Mouse (Mus musculus) MEL-GATA-1-ER (cell line): ENCODE data around the gene Grk3.

Source experiments
- DNase-seq: peaks from one replicate; pipeline ENCODE4 v3.0.0-alpha.2; 2012; ENCODE audit warnings: low read depth; ENCODE audit errors: extremely low read depth

Gene Grk3

GRCm38 (mm10) chr5:113009183-113009820 lies 6.3 kb downstream of the Grk3 start:
- no peak for DNase-seq

DNA sequence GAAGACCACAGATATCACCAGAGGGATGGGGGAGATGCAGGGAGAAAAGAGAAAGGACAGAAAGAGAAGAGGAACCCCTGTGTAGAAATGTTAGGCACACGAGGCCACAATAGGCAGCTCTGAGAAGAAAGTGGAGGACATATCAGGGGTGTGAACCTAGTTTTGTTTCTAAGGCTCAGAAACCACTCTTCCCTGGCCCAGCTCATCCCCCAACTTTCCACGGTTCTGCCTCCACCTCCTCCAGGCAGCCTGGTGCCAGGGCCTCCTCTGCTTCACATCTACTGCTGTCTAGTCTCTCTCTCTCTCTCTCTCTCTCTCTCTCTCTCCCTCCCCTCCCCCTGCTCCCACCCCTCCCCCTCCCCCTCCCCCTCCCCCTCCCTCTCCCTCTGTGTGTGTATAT lies 7.1 kb downstream of the Grk3 start:
- no peak for DNase-seq

- no peak for DNase-seq
Observed at GRCm38 (mm10) chr5:113006997-113007396, 8.6 kb downstream of the Grk3 start.

GRCm38 (mm10) chr5:113005941-113006391 lies 9.6 kb downstream of the Grk3 start:
- no peak for DNase-seq

- DNase-seq = no peak
Observed at GRCm38 (mm10) chr5:113002821-113003380, 12.7 kb downstream of the Grk3 start.

- no peak for DNase-seq
Observed at GRCm38 (mm10) chr5:112999227-112999626, 16.4 kb downstream of the Grk3 start.

- no peak for DNase-seq
Observed at GRCm38 (mm10) chr5:112997516-112998186, 17.9 kb downstream of the Grk3 start.

- no peak for DNase-seq
Observed at GRCm38 (mm10) chr5:112991245-112991644, 24.3 kb downstream of the Grk3 start.

GRCm38 (mm10) chr5:112981931-112982330 lies 33.7 kb downstream of the Grk3 start:
- DNase-seq = no peak

DNA sequence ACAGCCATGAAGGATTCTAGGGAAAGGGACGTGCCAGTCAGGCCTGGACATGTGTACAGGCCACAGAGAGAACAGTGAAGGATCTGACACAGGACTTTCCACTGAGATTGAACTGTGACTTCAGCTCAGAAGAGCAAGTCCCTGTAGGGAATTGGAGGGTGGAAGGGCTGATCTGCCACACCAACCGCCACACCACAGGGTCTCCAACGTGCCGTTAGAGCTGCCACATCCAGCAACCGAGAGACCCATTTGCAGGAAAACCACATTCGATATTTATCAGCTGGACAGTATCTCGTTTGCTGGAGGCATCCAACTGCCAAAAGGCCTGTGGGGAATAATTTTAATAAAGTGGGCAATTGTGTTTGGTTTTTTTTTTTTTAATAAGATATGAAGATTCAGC lies 35.9 kb downstream of the Grk3 start:
- DNase-seq = no peak

DNA sequence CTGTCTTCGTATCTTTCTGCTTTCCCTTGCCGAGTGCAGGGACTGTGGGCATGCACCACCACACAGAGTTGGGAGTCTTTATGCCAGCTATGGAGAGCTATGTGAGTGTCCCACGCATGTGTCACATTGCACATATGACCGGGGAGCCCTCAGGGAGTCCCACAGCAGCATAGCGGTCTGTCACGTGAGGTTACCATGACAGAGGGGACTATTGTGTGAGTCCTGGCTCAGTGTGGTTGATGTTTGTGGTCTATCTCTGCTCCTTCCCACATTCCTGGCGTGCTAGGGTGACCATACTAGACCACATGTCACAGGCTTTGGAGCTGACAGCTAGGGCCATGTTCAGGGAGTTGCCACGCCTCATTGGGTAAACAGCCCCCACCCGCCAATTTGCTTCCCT lies 36.4 kb downstream of the Grk3 start:
- no peak for DNase-seq

DNA sequence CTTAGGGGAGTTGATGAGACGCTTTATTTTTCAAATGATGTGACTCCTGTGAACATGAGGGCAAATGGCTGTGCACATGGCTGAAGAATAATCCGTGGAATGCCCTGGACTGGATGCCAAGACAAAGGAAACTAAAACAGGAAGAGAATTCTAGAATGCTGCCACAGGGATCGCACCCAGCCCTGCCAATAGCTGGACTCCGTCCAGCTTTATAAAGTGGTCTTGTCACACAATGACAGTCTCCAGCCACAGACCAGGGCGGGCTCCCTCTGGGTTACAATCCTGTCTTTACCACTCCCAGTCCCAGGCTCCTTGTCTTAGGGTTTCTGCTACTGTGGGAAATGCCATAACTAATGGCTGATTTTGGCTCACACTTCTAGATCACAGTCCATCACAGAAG lies 38.5 kb downstream of the Grk3 start:
- no peak for DNase-seq

DNA sequence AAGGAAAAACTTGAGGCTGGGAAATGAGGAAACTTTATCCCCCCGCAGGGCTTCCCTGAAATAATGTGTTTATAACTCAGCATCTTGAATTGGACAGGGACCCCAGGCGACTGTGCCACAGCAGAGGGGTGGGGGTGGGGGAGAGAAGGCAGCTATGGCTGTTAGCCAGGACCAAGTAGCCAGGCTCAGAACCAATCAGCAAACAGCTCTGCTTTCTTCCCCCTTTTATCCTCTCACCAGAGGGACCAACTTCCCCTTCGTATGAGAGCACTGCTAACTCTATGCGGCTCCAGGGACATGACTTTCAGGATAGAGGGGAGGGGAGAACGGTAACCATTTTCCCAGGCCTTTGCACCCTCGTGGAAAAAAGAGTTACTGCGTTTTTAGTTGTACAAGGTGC lies 42.0 kb downstream of the Grk3 start:
- no peak for DNase-seq

DNA sequence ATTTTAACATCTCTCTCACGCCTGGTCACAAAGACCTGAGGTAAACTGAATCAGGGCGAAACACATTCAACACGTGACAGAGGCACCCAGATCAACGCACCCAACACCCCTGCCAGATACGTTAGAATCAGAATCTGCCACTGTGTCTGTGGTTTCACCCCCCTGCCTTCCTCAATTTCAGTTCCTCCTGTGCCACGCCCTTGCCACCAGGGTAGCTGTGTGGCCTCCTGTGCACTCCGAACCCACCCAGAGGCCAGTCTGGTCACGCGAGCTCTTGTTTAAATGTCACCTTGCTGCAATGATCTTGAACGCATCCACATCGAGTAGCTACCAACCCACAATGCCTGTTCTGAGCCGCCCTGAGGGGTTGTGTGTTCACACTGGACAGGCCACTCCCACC lies 43.3 kb downstream of the Grk3 start:
- no peak for DNase-seq

GRCm38 (mm10) chr5:112963495-112963894 lies 52.1 kb downstream of the Grk3 start:
- no peak for DNase-seq

DNA sequence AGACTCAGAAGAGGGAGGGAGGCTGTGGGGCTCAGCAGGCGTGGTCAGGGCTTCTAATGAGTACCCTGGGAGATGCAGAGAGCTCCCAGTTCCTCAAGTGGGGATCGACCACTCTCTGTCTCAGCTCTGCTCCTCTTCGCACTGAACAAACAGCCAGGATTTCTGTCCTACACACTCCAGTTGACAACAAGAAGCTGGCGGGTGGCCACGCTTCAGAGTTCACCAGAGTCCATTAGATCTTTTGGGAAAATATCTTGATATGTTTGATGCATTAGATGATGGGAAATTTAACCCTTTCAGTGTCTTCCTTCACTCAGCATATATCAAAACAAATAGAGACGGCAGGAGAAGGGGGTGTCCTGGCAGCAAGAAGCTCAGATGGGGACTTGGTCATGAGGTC lies 53.4 kb downstream of the Grk3 start:
- no peak for DNase-seq

- no peak for DNase-seq
Observed at GRCm38 (mm10) chr5:112960911-112961310, 54.7 kb downstream of the Grk3 start.

DNA sequence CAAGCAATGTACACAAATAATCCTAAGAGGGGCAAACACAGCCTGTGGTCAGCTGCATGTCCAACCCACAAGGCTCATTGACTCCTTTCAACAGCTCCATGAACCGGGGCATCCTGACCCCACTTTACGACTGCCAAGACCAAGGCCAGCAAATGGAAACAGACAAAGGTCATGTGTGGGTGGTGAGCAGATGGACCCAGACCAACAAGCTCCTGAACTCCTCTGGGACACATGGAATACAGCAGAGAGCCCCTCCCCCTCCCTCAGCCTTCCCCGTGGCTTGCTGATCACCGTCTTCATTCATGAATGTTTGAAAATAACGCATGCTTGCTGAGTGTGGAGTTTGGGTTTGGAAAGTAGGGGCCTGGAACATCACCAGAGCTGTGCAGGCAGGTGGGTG lies 57.3 kb downstream of the Grk3 start:
- DNase-seq = no peak

GRCm38 (mm10) chr5:112956841-112957240 lies 58.8 kb downstream of the Grk3 start:
- DNase-seq = no peak

GRCm38 (mm10) chr5:112956368-112956767 lies 59.2 kb downstream of the Grk3 start:
- no peak for DNase-seq

DNA sequence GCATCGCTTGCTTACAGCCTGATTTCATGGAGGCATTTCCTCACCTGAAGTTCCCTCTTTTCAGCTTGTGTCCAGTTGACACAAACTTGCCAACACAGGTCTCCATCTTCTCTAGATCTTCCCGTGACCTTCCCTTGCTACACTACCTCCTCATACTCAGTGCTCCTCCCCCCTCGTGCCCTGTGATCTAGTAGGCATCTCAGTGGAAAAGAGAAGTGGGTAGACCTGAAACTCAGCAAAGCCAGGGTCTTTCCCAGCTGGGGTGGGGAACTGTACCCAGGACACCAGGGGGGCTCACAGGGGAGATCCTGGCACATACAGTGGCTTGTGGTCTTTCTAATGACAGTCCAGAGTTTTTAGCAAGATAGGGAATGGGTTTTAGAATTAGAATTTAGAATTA lies 64.7 kb downstream of the Grk3 start:
- DNase-seq = no peak

GRCm38 (mm10) chr5:112945925-112946324 lies 69.7 kb downstream of the Grk3 start:
- DNase-seq = no peak

DNA sequence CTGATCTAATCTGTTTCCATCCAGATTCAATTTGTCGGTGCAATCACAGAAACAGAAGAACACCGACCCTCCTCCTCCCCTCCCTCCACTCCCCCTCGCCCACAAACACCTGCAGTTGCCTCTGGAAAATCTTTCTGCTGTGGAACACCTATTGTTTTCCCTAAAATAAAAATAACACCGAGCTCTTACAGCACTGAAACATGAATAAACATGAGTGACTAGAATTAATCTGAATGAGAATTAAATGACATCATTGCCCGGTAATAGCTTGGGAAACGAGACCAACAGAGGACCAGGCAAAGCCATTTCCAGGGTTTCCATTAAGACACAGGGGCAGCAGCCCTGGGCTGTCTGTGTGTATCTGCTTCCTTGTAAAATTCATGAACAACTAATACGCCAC lies 73.3 kb downstream of the Grk3 start:
- DNase-seq = no peak
